Mouse (Mus musculus) cortical plate, adult 2 months (tissue): ENCODE data around the gene Sf1.

Experiments used
- CTCF ChIP-seq: fragments of 200-500 bp; IDR thresholded peaks from 2 replicates; pipeline ENCODE4 v1.5.1; 2011; ENCODE audit warnings: mild to moderate bottlenecking, control low read depth, low read length; ENCODE audit not compliant: insufficient read depth; ENCODE audit errors: extremely low read depth
- POLR2A ChIP-seq: fragments of 200-500 bp; IDR thresholded peaks from 2 replicates; pipeline ENCODE4 v1.6.1; 2011; ENCODE audit warnings: mild to moderate bottlenecking, low read length, control low read depth; ENCODE audit not compliant: insufficient read depth; ENCODE audit errors: extremely low read depth

DNA sequence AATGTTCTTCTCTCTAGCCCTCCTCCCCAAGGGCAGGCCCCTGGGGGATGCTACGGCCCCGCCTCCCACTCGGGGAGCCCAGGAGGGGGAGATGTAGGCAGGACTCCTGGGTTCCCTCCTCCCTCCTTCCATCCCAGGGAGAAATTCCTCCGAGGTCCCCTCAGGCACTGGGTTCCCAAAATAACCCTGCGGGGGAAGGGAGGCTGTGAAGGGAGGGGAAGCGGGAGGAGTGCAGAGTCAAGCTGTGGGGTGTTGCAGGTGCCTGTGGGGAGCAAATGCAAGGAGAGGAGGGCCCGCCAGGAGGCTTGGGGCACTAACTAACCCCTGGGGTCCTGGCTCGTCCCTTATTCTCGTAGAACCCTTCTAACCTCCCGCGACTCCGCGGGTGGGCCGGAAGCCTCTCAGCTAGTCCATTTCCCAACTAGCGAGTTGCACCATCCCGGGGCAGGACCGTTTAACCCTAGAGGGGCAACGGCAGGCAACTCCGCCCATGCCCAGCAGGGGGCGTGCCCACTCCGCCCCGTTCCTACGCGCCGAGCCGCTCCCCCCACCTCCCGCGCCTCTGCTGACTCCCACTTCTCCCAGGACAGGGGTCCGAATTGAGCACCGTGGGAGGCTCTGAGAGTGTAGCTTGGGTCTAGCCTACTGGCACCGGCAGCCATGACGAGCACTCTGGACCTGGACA is 37.8 kb downstream of the Sf1 start:
- peak; percentile 40 for TF ChIP-seq CTCF
- TF ChIP-seq POLR2A, result no peak
